Mouse (Mus musculus) layer of hippocampus, postnatal 36 days (tissue): ENCODE results near the gene Olfr1410. TPM values are rescaled to one million over a fixed set of nuclear protein-coding genes. Genes with fewer than 3 reads are reported as not detected.

Source experiments
- DNase-seq, 2 experiments: peaks; one replicate each; pipeline ENCODE4 v3.0.0; 2022
- total RNA-seq, 2 experiments: library from RNA; stranded (reverse); gene quantifications; 2 replicates each; pipeline ENCODE4 v1.2.3; 2021

Olfr1410 gene
- total RNA-seq, result not detected

- no peak for DNase-seq
These were observed at the start of gene Olfr1410 for GRCm38 (mm10) chr1:92605482-92605881. TSS of gene Olfr1410 (plus strand) at chr1:92605782.

GRCm38 (mm10) chr1:92571022-92571421 lies 34.6 kb upstream of the Olfr1410 start, which contains the start of gene Olfr1413:
TSS of gene Olfr1413 (plus strand) at chr1:92571322.
- DNase-seq, result no peak

- no peak for DNase-seq
These were observed 20.1 kb upstream of the Olfr1410 start, which contains the start of gene Olfr1412 for GRCm38 (mm10) chr1:92585479-92585878. TSS of gene Olfr1412 (plus strand) at chr1:92585779.

- no peak for DNase-seq
These were observed 11.5 kb upstream of the Olfr1410 start, which contains the start of gene Olfr1411 for GRCm38 (mm10) chr1:92594111-92594510. TSS of gene Olfr1411 (plus strand) at chr1:92594411.

GRCm38 (mm10) chr1:92596019-92596418 lies 9.6 kb upstream of the Olfr1410 start:
- no peak for DNase-seq

- DNase-seq, result no peak
These were observed 2.1 kb downstream of the Olfr1410 start for GRCm38 (mm10) chr1:92607711-92608110.

GRCm38 (mm10) chr1:92611008-92611407 lies 5.4 kb downstream of the Olfr1410 start:
- DNase-seq, result peak in 1 of 2 experiments; percentile 56

- no peak for DNase-seq
These were observed 7.6 kb downstream of the Olfr1410 start for GRCm38 (mm10) chr1:92613175-92613574.

GRCm38 (mm10) chr1:92614516-92614915 lies 8.9 kb downstream of the Olfr1410 start:
- DNase-seq, result no peak

GRCm38 (mm10) chr1:92616046-92616445 lies 10.5 kb downstream of the Olfr1410 start:
- DNase-seq, result no peak

GRCm38 (mm10) chr1:92617488-92617887 lies 11.9 kb downstream of the Olfr1410 start, which contains the start of gene Olfr12:
TSS of gene Olfr12 (plus strand) at chr1:92617788.
- no peak for DNase-seq

GRCm38 (mm10) chr1:92618360-92618759 lies 12.8 kb downstream of the Olfr1410 start:
- DNase-seq, result no peak

GRCm38 (mm10) chr1:92628227-92628626 lies 22.6 kb downstream of the Olfr1410 start:
- no peak for DNase-seq

GRCm38 (mm10) chr1:92632196-92632595 lies 26.6 kb downstream of the Olfr1410 start:
- DNase-seq, result peak in 1 of 2 experiments; percentile 0

- DNase-seq, result peak in 1 of 2 experiments; percentile 1
These were observed 27.4 kb downstream of the Olfr1410 start for GRCm38 (mm10) chr1:92632948-92633347.

- peak in 1 of 2 experiments; percentile 21 for DNase-seq
These were observed 28.1 kb downstream of the Olfr1410 start for GRCm38 (mm10) chr1:92633726-92634125.

GRCm38 (mm10) chr1:92634569-92634968 lies 29.0 kb downstream of the Olfr1410 start:
- no peak for DNase-seq

GRCm38 (mm10) chr1:92634976-92635599 lies 29.5 kb downstream of the Olfr1410 start:
- peak in 1 of 2 experiments; percentile 33 for DNase-seq

- DNase-seq, result no peak
These were observed 30.4 kb downstream of the Olfr1410 start for GRCm38 (mm10) chr1:92636015-92636414.

- DNase-seq, result no peak
These were observed 31.1 kb downstream of the Olfr1410 start for GRCm38 (mm10) chr1:92636676-92637075.

GRCm38 (mm10) chr1:92637501-92638172 lies 32.1 kb downstream of the Olfr1410 start:
- no peak for DNase-seq

GRCm38 (mm10) chr1:92638181-92638580 lies 32.6 kb downstream of the Olfr1410 start:
- peak; percentile 67 to 79 for DNase-seq

GRCm38 (mm10) chr1:92638736-92639135 lies 33.2 kb downstream of the Olfr1410 start:
- DNase-seq, result no peak

GRCm38 (mm10) chr1:92640393-92640792 lies 34.8 kb downstream of the Olfr1410 start:
- DNase-seq, result no peak
